Mouse (Mus musculus): ENCODE measurements at regions not wholly inside any gene's neighbourhood (a gene's known extent, or its start where the extent isn't known, plus 50 kb on each side); places are given as distances from the start of the nearest gene placed in this dataset.

- no peak for DNase-seq (ENCODE audit: low spot score in 2 of 2)
Measured at GRCm38 (mm10) chr2:109578870-109579310, 95.6 kb upstream of the Bdnf start.

- no peak for DNase-seq (ENCODE audit: low spot score in 2 of 2)
Measured at GRCm38 (mm10) chr2:109618341-109619058, 56.0 kb upstream of the Bdnf start.

- no peak for DNase-seq (ENCODE audit: low spot score in 2 of 2)
Measured at GRCm38 (mm10) chr2:109619676-109620075, 54.8 kb upstream of the Bdnf start.

- no peak for DNase-seq (ENCODE audit: low spot score in 2 of 2)
Measured at GRCm38 (mm10) chr2:109621595-109621994, 52.9 kb upstream of the Bdnf start.
